Mouse (Mus musculus): Measurements from ENCODE around the gene 1700011L22Rik. TPM values are rescaled to one million over a fixed set of nuclear protein-coding genes. Genes with fewer than 3 reads are reported as not detected.
A peak's percentile ranks its signal among the peaks of the same experiment; 100 is the strongest.

Gene 1700011L22Rik
- total RNA-seq (2015) = not detected in 2 replicates
- not detected in 2 replicates for total RNA-seq (2017)

- ATAC-seq (replicated peaks; ENCODE audit: poor library complexity) = no peak
Observed at GRCm38 (mm10) chr8:79248470-79248869, at the start of gene 1700011L22Rik. Gene 1700011L22Rik, minus strand, starts transcription at chr8:79248570.

GRCm38 (mm10) chr8:79297763-79298162, 49.4 kb upstream of the 1700011L22Rik start:
- ATAC-seq (replicated peaks; ENCODE audit: poor library complexity) = 0 out of 2 replicates have a peak, but pooled peaks have one; percentile 21

- no peak for ATAC-seq (replicated peaks; ENCODE audit: poor library complexity)
Observed at GRCm38 (mm10) chr8:79295276-79296105, 47.1 kb upstream of the 1700011L22Rik start.

GRCm38 (mm10) chr8:79294610-79295275, 46.4 kb upstream of the 1700011L22Rik start, which contains the start of gene Mmaa:
Gene Mmaa, minus strand, starts transcription at chr8:79294937.
- peak; percentile 85 for ATAC-seq (replicated peaks; ENCODE audit: poor library complexity)

- no peak for ATAC-seq (replicated peaks; ENCODE audit: poor library complexity)
Observed at GRCm38 (mm10) chr8:79293841-79294240, 45.5 kb upstream of the 1700011L22Rik start.

- no peak for ATAC-seq (replicated peaks; ENCODE audit: poor library complexity)
Observed at GRCm38 (mm10) chr8:79292712-79293264, 44.4 kb upstream of the 1700011L22Rik start.

GRCm38 (mm10) chr8:79289592-79289991, 41.2 kb upstream of the 1700011L22Rik start:
- no peak for ATAC-seq (replicated peaks; ENCODE audit: poor library complexity)

GRCm38 (mm10) chr8:79288681-79289080, 40.3 kb upstream of the 1700011L22Rik start:
- 0 out of 2 replicates have a peak, but pooled peaks have one; percentile 12 for ATAC-seq (replicated peaks; ENCODE audit: poor library complexity)

- peak; percentile 61 for ATAC-seq (replicated peaks; ENCODE audit: poor library complexity)
Observed at GRCm38 (mm10) chr8:79288250-79288649, 39.9 kb upstream of the 1700011L22Rik start.

- no peak for ATAC-seq (replicated peaks; ENCODE audit: poor library complexity)
Observed at GRCm38 (mm10) chr8:79286424-79286823, 38.1 kb upstream of the 1700011L22Rik start.

- no peak for ATAC-seq (replicated peaks; ENCODE audit: poor library complexity)
Observed at GRCm38 (mm10) chr8:79284626-79285025, 36.3 kb upstream of the 1700011L22Rik start.

- no peak for ATAC-seq (replicated peaks; ENCODE audit: poor library complexity)
Observed at GRCm38 (mm10) chr8:79281376-79281890, 33.1 kb upstream of the 1700011L22Rik start.

- no peak for ATAC-seq (replicated peaks; ENCODE audit: poor library complexity)
Observed at GRCm38 (mm10) chr8:79277264-79277870, 29.0 kb upstream of the 1700011L22Rik start.

GRCm38 (mm10) chr8:79274940-79275339, 26.6 kb upstream of the 1700011L22Rik start:
- no peak for ATAC-seq (replicated peaks; ENCODE audit: poor library complexity)

- ATAC-seq (replicated peaks; ENCODE audit: poor library complexity) = no peak
Observed at GRCm38 (mm10) chr8:79273776-79274175, 25.4 kb upstream of the 1700011L22Rik start.

GRCm38 (mm10) chr8:79272676-79273075, 24.3 kb upstream of the 1700011L22Rik start:
- ATAC-seq (replicated peaks; ENCODE audit: poor library complexity) = peak; percentile 52

- no peak for ATAC-seq (replicated peaks; ENCODE audit: poor library complexity)
Observed at GRCm38 (mm10) chr8:79268921-79269320, 20.6 kb upstream of the 1700011L22Rik start.

GRCm38 (mm10) chr8:79261920-79262319, 13.6 kb upstream of the 1700011L22Rik start:
- no peak for ATAC-seq (replicated peaks; ENCODE audit: poor library complexity)

- ATAC-seq (replicated peaks; ENCODE audit: poor library complexity) = no peak
Observed at GRCm38 (mm10) chr8:79256076-79256705, 7.8 kb upstream of the 1700011L22Rik start.

GRCm38 (mm10) chr8:79253742-79254141, 5.4 kb upstream of the 1700011L22Rik start:
- no peak for ATAC-seq (replicated peaks; ENCODE audit: poor library complexity)
